Mouse (Mus musculus): Measurements from ENCODE around the gene Rab1a. TPM values are rescaled to one million over a fixed set of nuclear protein-coding genes. Genes with fewer than 3 reads are reported as not detected.
"Not testable (repeated sequence)": the region's sequence is repeated elsewhere in the genome, so short reads cannot be mapped to it uniquely, and the experiment has no call there.

Gene Rab1a
- total RNA-seq (2015) (143 and 167 TPM in 2 replicates), total RNA-seq (2017) (86.8 and 87.9 TPM in 2 replicates)

DNA sequence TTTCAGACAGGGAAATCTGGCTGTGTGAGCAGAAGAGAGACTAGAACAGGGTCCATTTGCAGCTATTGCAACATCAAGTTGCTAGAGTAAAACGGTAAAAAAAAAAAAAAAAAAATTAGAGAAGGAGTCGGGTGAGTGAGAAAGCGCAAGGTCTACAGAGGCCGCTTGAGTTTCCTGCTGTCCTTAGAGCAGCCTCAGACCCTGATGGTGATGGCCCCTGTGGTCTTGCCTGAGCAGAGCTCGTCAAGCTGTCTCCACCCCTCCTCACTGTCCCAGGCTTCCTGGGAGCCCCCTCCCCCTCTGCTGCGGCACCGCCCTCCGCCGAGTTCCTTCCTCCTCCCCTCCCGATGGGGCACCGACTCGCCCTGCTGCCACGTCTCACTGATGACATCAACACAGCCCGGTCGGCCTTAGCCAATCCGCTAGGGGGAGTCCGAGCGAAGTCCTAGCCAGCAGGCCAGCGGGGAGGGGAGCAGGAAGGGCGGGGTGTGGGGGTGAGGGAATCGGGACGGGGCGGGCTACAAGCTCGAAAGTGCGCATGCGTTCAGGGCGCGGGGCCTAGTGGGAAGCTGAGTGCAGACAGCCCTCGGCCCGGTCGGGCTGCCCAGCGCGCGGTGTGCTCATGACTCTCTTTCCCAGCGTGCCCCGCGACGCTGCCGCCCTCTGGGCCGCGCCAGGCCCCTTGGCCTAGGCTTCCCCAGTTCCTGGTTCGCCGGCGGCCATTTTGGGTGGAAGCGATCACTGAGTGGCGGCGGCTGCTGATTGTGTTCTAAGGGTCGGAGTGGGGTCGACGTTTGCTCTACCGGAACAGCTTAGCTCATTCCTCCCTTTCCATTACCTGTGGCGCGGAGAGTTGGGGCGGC, at the start of gene Rab1a:
Gene Rab1a (plus strand): TSS at position 720 of the 863 bp plus-strand sequence.
- peak; percentile 86 for ATAC-seq (replicated peaks; ENCODE audit: poor library complexity)

DNA sequence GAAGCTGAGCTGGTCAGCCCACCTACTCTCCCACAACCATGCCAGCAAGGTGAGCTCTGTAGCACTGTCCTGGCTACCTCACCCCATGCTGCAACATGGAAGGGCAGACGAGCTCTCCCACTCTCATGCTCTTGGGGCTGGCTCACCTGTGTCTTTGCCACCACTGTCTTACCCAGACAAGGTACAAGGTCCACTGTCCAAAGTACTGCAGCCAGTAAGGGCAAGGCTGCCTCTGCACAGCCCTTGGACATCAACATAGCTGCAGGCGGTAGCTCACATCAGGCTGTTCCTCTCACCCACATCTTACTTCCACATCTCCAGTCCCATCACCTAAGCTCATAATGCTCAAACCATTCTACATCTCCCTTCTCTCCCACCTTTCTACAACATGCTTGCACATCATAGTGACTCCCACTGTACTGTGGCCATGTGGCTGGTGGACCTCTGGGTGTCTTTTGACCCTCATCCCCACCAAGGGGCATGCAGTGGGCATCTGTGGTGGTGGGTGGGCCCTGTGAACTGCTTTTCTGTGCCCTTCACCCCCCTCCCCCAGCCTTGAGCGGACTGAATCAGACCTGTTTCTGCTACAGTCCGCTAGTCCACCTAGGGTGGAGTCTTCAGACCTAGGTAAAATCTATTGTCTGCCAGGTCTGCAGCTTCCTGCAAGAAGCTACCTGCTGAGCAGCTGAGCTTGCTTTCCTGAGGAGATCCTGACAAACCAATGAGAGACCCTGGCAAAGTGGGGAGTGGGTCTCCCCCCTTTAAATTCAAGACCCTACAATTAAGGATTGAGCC, 48.9 kb upstream of the Rab1a start:
- ATAC-seq (replicated peaks; ENCODE audit: poor library complexity), result no peak

DNA sequence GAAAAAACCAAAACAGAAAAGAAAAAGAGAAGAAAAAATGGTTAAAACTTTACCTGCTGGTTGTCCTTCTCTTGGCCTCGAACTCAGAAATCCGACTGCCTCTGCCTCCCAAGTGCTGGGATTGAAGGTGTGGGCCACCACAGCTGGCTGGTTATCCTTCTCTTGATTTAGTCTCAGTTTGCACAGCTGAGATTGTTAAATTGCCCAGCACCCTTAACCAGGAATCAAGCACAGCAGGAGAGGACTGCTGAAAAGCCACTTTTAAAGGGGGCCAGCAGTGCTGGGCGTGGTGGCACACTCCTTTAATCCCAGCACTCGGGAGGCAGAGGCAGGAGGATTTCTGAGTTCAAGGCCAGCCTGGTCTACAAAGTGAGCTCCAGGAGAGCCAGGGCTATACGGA, 47.7 kb upstream of the Rab1a start:
- not testable (repeated sequence) for ATAC-seq (replicated peaks; ENCODE audit: poor library complexity)

DNA sequence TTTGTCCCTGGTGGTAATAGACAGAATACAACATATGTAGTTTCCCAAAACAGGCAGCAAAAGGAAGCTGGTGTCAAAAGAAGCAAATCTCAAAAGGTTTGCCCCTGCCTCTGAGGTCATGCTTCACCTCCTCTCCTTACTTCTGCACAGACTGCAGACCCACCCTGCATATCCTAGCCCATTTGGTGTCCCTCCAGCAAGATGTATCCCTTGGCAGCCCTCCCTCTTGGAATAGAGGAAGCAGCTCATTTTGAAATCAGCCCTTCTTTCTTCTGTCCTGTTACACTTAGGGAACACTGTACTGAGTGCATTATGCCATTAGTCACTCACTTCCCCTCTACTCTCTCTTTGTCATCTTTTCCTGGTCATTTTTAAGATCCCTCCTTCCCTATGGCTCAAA, 42.4 kb upstream of the Rab1a start:
- peak; percentile 96 for ATAC-seq (replicated peaks; ENCODE audit: poor library complexity)

DNA sequence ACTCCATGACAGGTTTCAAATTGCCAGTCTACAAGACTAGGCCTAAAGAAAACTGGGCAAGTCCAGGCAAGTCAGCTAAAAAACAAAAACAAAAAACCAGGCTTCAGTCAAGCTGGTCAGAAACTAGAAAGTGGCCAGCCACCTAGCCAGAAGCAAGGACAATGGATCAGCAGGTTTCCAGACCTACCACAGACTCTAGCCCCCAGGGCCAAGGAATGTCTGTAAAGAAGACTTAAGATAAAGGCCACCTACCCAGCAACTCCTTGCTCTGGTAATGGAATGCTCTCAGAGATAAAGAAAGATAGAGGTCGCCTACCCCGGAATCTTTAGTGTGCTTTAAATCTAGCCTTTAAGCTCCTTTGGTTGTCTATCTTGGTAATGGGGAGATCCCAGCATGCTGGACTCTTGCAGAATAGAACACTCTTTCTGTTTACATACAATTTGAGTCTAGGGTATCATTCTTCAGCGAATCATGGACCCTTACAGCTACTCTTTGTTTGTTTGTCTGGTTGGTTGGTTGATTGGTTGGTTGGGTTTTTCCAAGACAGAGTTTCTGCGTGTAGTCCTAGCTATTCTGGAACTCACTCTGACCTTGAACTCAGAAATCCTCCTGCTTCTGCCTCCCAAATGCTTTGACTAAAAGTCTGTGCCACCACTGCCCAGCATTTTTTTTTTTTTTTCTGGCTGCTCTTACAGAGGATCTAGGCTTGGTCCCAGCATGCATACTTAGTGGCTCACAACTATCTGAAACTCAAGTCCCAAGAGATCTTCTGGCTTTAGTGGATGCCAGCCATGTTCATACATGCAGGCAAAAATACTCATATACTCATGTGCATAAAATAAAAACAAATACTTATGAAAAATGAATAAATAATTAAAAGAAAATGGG, 36.0 kb upstream of the Rab1a start:
- no peak for ATAC-seq (replicated peaks; ENCODE audit: poor library complexity)

DNA sequence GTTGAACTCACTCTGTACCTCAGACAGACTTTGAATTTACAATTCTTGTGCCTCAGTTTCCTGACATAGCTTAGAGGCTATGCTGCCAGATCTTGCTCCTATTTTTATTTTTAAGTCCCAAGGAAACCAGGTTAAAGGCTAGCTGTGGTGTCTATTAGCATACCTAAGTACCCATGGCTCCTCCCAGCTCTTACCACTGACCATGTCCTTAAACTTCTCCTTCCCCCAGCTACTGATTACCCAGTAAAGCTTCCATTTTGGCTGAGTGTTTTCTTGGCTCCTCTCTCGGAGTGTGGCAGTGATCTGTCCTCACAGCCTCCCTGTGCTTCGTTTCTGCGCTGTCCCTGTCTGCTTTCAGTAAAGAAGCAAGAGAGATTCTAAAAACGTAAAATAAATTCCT, 35.2 kb upstream of the Rab1a start:
- ATAC-seq (replicated peaks; ENCODE audit: poor library complexity), result no peak

DNA sequence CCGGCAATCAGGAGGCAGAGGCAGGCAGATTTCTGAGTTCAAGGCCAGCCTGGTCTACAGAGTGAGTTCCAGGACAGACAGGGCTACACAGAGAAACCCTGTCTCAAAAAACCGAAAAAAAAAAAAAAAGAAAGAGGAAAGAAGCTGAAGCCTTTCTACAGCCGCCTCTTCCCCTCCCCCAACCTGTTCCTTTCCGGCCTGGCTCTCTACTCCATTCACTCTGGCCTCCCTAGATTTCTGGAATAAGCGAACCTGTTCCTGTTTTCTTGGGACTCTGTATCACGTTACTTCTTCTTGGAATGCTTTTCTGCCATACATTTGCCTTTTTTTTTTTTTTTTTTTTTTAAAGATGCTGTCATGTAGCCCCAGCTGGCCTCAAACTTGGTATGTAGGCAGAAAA, 34.8 kb upstream of the Rab1a start:
- ATAC-seq (replicated peaks; ENCODE audit: poor library complexity), result not testable (repeated sequence)

DNA sequence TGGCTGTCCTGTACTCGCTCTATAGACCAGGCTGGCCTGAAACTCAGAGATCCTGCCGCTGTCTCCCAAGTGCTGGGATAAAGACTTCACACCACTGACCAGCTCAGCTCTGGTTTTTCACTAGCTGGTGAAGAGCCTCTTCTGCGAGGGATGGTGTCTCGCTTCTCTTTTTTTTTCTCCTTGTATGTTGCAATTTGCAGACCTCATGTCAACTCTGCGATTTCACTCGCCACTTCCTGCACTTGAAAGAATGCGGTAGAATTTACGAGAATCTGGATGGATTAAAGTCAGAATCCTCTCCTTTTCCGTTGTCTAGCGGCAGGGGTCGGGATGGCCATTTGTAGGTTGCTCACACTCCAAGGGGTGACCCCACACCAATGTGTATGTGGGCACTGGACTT, 32.3 kb upstream of the Rab1a start:
- ATAC-seq (replicated peaks; ENCODE audit: poor library complexity), result peak; percentile 98

DNA sequence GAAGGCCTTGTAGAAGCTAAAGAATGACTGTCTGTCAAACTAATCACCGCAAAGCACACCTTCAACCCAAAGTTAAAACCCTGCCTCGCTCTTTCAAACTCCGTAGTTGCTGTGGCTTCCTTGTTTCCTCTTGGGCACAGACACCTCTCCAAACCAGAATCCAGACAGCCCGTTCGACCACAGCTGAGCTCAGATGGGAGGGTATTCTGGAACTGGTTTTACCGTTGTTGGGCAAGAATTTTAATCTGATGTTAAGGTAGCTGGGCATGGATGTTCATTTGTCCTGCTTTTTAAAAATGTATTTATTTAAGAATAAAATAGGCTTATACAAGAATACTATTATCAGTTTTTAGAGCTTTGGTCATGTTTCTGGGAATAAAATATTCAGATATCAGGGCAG, 14.0 kb upstream of the Rab1a start:
- ATAC-seq (replicated peaks; ENCODE audit: poor library complexity), result no peak

DNA sequence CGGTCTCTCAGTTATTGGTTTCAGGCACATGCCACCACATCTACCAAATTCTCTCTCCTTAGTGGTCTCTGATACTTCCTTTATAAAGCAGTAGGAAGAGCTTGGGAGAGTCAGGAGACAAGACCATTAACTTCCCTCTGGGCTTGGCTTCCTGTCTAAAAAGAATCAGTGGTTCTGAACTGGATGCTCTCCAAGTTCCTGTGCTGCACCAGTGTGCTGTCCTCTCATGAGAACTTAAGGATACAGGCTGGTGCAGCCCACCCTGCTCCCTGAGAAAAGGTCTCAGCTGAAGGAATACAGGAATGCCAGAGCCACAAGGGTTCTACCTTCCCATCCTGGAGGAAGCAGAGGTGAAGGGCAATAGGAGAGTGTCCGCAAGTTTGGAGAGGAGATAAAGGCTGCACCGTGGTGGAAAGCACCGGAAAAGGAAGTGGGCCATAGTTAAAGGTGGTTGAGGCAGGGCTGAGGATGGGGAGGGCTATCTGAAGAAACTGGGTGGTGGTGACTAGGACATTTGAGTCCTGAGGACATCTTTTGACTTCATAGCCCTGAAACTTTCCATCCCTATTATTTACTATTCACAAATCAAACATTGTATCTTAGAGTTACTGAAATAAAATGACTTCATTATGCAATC, 8.0 kb upstream of the Rab1a start:
- peak; percentile 80 for ATAC-seq (replicated peaks; ENCODE audit: poor library complexity)

DNA sequence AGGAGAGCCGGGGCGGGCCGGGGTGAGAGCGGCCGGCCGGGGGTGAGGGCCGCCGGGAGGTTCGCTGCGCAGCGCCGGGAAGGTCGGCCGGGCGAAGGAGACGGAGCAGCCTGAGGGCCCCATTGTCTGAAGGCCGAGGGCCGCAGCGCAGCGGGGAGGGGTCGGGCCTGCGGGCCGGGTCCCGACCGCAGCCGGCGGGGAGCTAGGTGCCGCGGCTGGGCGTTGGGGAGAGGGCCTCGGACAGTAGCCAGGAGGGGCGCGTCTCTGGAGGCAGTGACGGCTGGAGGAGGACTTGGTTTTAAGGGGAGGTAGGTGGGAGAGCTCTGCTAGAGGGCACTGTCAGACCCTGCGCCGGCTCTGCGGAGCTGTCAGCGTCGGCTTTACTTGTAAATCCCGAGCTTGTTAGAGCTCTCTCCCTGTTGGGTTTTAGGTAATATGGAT, 449 bp downstream of the Rab1a start:
- peak; percentile 12 for ATAC-seq (replicated peaks; ENCODE audit: poor library complexity)

DNA sequence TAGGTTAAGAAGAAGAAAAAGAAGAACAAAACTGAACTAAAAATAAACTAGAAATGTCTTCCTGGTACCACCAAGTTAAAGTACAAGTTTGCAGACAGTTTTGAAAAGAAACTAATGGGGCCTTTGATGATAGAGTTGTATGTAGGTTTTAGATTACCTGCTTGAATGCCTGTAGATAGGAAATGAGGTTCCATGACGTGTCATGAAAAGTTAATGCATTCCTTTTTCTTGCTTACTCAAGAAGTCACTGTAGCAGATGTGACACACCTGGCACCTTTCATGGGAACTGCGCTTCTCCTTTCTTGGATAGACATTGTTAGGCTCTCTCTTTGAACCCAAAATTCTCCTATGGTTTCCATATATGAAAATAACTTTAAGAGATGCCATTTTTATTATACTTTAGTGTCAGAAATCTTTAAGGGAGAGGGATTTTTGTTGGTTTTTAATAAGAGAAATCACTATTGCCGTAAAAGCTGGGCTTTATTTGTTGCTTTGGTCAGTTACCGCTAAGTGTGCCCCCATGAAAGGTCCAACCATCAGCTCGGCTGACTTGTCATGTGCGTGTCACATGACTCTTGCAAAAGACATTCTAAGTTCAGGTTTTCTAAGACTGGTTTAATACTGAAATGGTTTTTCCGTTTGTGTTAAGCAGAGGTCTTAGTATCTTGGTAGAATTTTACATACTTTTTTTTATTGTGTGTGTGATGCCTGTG, 1.2 kb downstream of the Rab1a start:
- no peak for ATAC-seq (replicated peaks; ENCODE audit: poor library complexity)

DNA sequence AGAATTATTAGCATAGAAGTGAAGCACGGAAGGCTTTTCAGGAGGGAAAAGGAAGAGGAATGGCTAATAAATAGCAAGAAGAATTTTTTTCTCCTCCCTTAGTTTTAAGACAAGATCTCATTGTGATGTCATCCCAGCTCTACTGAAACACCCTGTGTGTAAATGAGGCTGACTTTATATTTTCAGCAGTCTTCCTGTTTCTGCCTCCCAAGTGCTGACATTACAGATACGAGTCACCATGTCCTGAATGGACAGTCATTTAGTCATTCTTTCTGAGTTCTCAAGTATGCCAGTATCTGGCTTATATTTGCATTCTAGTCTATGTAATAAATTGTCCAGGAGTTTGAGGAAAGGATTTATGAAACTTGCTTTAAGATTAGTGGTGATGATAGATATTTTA, 3.1 kb downstream of the Rab1a start:
- ATAC-seq (replicated peaks; ENCODE audit: poor library complexity), result no peak

DNA sequence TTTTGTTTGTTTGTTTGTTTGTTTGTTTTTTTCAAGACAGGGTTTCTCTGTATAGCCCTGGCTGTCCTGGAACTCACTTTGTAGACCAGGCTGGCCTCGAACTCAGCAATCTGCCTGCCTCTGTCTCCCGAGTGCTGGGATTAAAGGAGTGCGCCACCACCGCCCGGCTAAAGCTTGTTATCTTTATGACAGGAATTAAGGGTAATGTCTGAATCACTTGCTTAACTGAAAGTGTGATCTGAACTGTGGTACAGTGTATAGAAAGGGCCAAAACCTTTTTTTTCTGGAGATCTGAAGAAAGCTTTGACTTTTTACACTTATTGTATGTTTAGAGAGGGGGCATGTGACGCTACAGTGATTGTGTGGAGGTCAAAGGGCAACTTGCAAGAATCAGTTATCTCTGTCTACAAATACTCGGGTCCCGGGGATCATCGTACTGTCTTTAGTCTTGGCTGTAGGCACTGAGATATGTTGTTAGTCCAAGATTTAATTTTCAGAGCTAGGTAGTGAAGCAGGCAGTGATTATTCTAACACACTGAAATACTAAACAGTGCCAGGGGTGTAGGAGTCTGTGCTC, 3.7 kb downstream of the Rab1a start:
- no peak for ATAC-seq (replicated peaks; ENCODE audit: poor library complexity)

DNA sequence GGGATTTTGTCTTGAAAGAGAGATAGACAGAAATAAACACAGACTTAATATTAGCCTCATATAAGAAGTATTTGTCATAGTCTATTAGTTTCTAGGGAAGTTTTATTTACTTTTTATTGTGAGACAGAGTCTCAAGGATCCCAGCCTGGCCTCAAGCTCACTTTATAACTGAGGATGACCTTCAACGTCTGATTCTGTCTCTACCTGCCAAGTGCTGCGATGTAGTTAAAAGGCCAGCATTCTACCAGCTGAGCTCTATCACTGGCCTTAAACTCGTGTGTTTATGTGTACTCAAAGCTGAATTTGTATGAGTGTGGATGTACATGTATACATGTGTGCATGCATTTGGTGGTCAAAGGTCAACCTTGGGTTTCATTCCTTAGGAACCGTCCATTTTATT, 4.3 kb downstream of the Rab1a start:
- ATAC-seq (replicated peaks; ENCODE audit: poor library complexity), result no peak

DNA sequence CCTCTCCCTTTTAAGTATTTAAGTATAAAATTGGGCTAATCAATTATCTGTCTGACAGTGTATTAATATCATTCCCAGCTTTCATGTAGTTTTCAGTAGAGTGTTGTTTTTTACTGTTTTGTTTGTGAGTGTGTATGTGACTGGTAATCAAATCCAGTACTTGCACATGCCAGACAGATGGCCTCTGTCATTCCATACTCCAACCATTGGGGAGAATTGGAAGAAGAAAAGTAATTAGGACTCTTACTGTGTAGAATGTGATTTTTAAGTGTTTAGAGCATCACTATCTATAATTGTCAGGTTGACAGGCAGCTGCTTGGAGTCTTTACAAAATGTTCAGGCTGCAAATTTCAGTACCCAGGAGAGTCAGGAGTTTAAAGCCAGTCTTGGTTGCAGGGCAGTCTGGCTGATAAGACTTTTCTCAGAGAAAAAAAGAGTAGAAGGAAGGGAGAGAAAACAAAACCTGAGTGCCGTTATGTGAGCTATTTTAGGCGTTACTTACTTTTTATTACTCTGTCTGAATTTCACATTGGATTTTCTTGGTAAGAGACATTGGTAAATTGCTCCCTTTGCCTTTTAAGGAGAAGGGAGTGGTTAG, 5.5 kb downstream of the Rab1a start:
- ATAC-seq (replicated peaks; ENCODE audit: poor library complexity), result peak; percentile 30; the same call in 1 of the 2 replicates

DNA sequence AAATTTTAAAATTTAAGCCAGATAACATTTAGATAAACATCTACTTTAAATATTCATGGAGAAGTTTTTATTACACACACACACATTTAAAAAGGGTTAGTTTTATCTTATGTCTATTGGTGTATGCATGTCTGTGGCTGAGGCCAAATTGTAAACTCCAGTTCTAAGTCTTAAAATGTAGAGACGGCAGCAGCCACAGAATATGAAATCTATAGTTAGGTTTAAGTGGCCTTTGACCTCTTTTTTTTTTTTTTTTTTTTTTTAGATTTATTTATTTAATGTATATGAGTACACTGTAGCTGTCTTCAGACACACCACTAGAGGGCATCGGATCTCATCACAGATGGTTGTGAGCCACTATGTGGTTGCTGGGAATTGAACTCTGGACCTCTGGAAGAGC, 6.4 kb downstream of the Rab1a start:
- ATAC-seq (replicated peaks; ENCODE audit: poor library complexity), result no peak

DNA sequence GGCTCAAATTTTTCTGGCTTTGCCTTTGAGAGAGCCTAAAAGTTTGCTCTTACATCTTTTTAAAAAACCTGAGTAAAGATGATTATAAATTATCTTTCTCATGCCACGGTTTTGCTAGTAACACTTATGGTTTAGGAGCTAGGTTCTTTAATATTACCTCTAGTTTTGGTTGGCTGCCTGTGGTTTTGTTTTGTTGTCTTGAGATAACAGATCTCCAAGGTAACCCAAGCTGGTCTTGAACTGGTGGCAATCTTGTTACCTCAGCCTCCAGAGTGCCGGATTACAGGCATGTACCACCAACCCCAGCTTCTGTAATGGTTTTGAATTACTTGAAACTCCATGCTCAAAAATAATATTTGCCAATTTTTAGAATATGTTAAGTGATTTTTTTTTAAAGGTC, 10.6 kb downstream of the Rab1a start:
- ATAC-seq (replicated peaks; ENCODE audit: poor library complexity), result peak; percentile 61

DNA sequence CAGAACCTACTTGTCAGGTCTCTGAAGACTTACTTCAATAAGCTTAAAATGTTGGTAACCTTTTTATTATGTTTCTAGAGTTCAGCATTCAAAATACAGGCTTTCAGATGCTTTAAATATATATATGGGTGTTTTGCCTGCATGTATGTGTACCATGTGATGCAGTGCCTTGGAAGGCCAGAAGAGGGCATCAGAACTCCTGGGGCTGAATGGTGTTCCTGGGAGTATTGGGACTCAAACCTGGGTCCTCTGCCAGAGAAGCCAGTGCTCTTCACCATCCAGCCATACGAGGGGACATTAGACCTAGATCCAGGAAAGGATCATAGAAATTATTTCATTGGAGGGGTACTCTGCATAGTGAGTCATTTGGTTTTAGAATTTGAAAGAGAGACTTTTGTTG, 13.5 kb downstream of the Rab1a start:
- ATAC-seq (replicated peaks; ENCODE audit: poor library complexity), result peak; percentile 62

All from megakaryocyte progenitor cell, adult 5-6 weeks (primary cell).